Comparison of ENCODE assay signal across 8 mouse cellular contexts in genomic region chr2:165914298-165914697, GRCm38 (mm10). TPM values are rescaled to one million over a fixed set of nuclear protein-coding genes. Genes with fewer than 3 reads are reported as not detected.
DNase-seq lines count a peak whose midpoint lies in the region; ATAC-seq lines count a peak whose summit lies in the region.

No protein-coding gene starts in this region.

- no peak overlapping the region for H3K9ac ChIP-seq in intestine, embryonic 15.5 days

- intact Hi-C loops in gastrocnemius, postnatal 36 days (cut with DNase I) = loop anchor here (1.0 to 2.0 kb wide), 2 partner anchors 87 to 95 kb away; no protein-coding TSS in a partner anchor
- intact Hi-C loops in left cerebral cortex, postnatal 25 days (cut with DNase I) = loop anchor here (1.0 to 10.0 kb wide), 4 partner anchors 88 to 389 kb away; no protein-coding TSS in a partner anchor

- no peaks in the 10 kb centered on the region for H3K36me3 ChIP-seq in intestine, embryonic 15.5 days
- no peaks in the 10 kb centered on the region for H3K36me3 ChIP-seq in midbrain, embryonic 10.5 days

- H3K4me1 ChIP-seq in intestine, embryonic 15.5 days (replicated peaks) = 0 out of 2 replicates have a peak, but pooled peaks cover 2% of the 10 kb centered on the region
- 0 out of 2 replicates have a peak, but pooled peaks cover 7% of the 10 kb centered on the region for H3K4me1 ChIP-seq in midbrain, embryonic 10.5 days

- H3K4me2 ChIP-seq in intestine, embryonic 15.5 days (replicated peaks) = no peak overlapping the region

- H3K27ac ChIP-seq in intestine, embryonic 15.5 days = no peak overlapping the region
- H3K27ac ChIP-seq in midbrain, embryonic 10.5 days (replicated peaks) = peak overlapping the region; percentile 43; the same call in 1 of the 2 replicates

- DNase-seq in adrenal gland, adult 2 months = peak; percentile 95
- peak; percentile 87 for DNase-seq in embryo, embryonic 11 days
- DNase-seq in gastrocnemius, postnatal 36 days = peak; percentile 94 to 95
- peak; percentile 92 to 96 for DNase-seq in left cerebral cortex, postnatal 25 days (ENCODE audit: low spot score in 2 of 2)
- DNase-seq in midbrain, embryonic 10.5 days (ENCODE audit: low spot score) = peak; percentile 89
- DNase-seq in right cerebral cortex, postnatal 4 days = peak; percentile 96
- DNase-seq in yolk sac, embryonic 10.5 days (ENCODE audit: low spot score) = peak; percentile 87

- whole genome bisulfite sequencing in intestine, embryonic 15.5 days = 23% methylated on average over 11 of the region's 11 CpGs
- WGBS in midbrain, embryonic 10.5 days = 29% methylated on average over 11 of the region's 11 CpGs

- H3K9me3 ChIP-seq in intestine, embryonic 15.5 days = no peaks in the 10 kb centered on the region
- no peaks in the 10 kb centered on the region for H3K9me3 ChIP-seq in midbrain, embryonic 10.5 days (replicated peaks)

- H3K4me3 ChIP-seq in intestine, embryonic 15.5 days (replicated peaks) = no peak overlapping the region
- no peak overlapping the region for H3K4me3 ChIP-seq in midbrain, embryonic 10.5 days

- ATAC-seq in intestine, embryonic 15.5 days = peak; percentile 72

- no peaks in the 10 kb centered on the region for H3K27me3 ChIP-seq in intestine, embryonic 15.5 days (replicated peaks)
- no peaks in the 10 kb centered on the region for H3K27me3 ChIP-seq in midbrain, embryonic 10.5 days (ENCODE audit: low read depth, poor library complexity, severe bottlenecking)

RNA-seq across cellular contexts. Expression of gene Zmynd8, which starts 15.5 kb away (rescaled TPM):
- 10 to 100 TPM; 53.9 to 56.5 TPM for total RNA-seq in adrenal gland, adult 2 months (2021)
- polyA plus RNA-seq in adrenal gland, adult 2 months (2012; rRNA removed) = 21.3 and 22.2 TPM in 2 replicates
- total RNA-seq in gastrocnemius, postnatal 36 days (2021) = 10 to 100 TPM; 12.7 to 17.3 TPM
- polyA plus RNA-seq in intestine, embryonic 15.5 days (2015; fragmentation: Nextera tagmentation; extraction: Ambion mirVana) = 64.7 and 66.2 TPM in 2 replicates
- 100 to 1,000 TPM; 160 to 162 TPM for total RNA-seq in left cerebral cortex, postnatal 25 days (2021)
- 61.4 and 63.3 TPM in 2 replicates for polyA plus RNA-seq in midbrain, embryonic 10.5 days (2016; fragmentation: Nextera tagmentation; extraction: Ambion mirVana)
